Mouse (Mus musculus): ENCODE measurements at regions not wholly inside any gene's neighbourhood (a gene's known extent, or its start where the extent isn't known, plus 50 kb on each side); places are given as distances from the start of the nearest gene placed in this dataset.
A peak's percentile ranks its signal among the peaks of the same experiment; 100 is the strongest.

GRCm38 (mm10) chr7:137930200-137930599, 467.3 kb downstream of the Tcerg1l start:
- Histone ChIP-seq H3K27me3 (replicated peaks; ENCODE audit: control insufficient read depth, insufficient read depth, low read length) (no peaks in the 10 kb centered on the region), H3K4me3 (ENCODE audit: low read depth, low read length) (no peak overlapping the region), H3K4me1 (ENCODE audit: control insufficient read depth, insufficient read depth, low read length) (no peaks in the 10 kb centered on the region), H3K9ac (ENCODE audit: low read length) (no peak overlapping the region), H3K27ac (ENCODE audit: low read depth, low read length) (no peak overlapping the region), H3K4me2 (ENCODE audit: low read length) (no peak overlapping the region), H3K36me3 (ENCODE audit: control insufficient read depth, insufficient read depth, low read length) (no peaks in the 10 kb centered on the region), H3K9me3 (replicated peaks; ENCODE audit: control insufficient read depth, low read length) (no peaks in the 10 kb centered on the region)
- ATAC-seq (no peak), DNase-seq (ENCODE audit: low spot score) (no peak)
- WGBS, result 75% methylated on average over 7 of the region's 7 CpGs

GRCm38 (mm10) chr7:137935896-137936295, 461.6 kb downstream of the Tcerg1l start:
- no peak for ATAC-seq
- H3K27me3 ChIP-seq (replicated peaks; ENCODE audit: control insufficient read depth, insufficient read depth, low read length), result no peaks in the 10 kb centered on the region
- DNase-seq (ENCODE audit: low spot score), result no peak
- H3K9me3 ChIP-seq (replicated peaks; ENCODE audit: control insufficient read depth, low read length), result no peaks in the 10 kb centered on the region
- peaks cover 3% of the 10 kb centered on the region; the same call in 1 of the 2 replicates for H3K4me1 ChIP-seq (ENCODE audit: control insufficient read depth, insufficient read depth, low read length)
- H3K9ac ChIP-seq (ENCODE audit: low read length), result no peak overlapping the region
- H3K36me3 ChIP-seq (ENCODE audit: control insufficient read depth, insufficient read depth, low read length), result no peaks in the 10 kb centered on the region
- H3K4me3 ChIP-seq (ENCODE audit: low read depth, low read length), result no peak overlapping the region
- WGBS, result 59% methylated on average over 3 of the region's 3 CpGs
- no peak overlapping the region for H3K4me2 ChIP-seq (ENCODE audit: low read length)
- no peak overlapping the region for H3K27ac ChIP-seq (ENCODE audit: low read depth, low read length)

GRCm38 (mm10) chr7:137939116-137939515, 458.4 kb downstream of the Tcerg1l start:
- H3K9ac ChIP-seq (ENCODE audit: low read length), result no peak overlapping the region
- ATAC-seq (no peak), DNase-seq (ENCODE audit: low spot score) (no peak)
- no peaks in the 10 kb centered on the region for H3K9me3 ChIP-seq (replicated peaks; ENCODE audit: control insufficient read depth, low read length)
- no peaks in the 10 kb centered on the region for H3K36me3 ChIP-seq (ENCODE audit: control insufficient read depth, insufficient read depth, low read length)
- H3K27ac ChIP-seq (ENCODE audit: low read depth, low read length), result no peak overlapping the region
- 80% methylated on average over 8 of the region's 8 CpGs for WGBS
- H3K4me2 ChIP-seq (ENCODE audit: low read length), result no peak overlapping the region
- no peak overlapping the region for H3K4me3 ChIP-seq (ENCODE audit: low read depth, low read length)
- peaks cover 3% of the 10 kb centered on the region; the same call in 1 of the 2 replicates for H3K4me1 ChIP-seq (ENCODE audit: control insufficient read depth, insufficient read depth, low read length)
- no peaks in the 10 kb centered on the region for H3K27me3 ChIP-seq (replicated peaks; ENCODE audit: control insufficient read depth, insufficient read depth, low read length)

- DNase-seq (ENCODE audit: low spot score) (peak; percentile 29), ATAC-seq (no peak)
- Histone ChIP-seq H3K9me3 (replicated peaks; ENCODE audit: control insufficient read depth, low read length) (no peaks in the 10 kb centered on the region), H3K27me3 (replicated peaks; ENCODE audit: control insufficient read depth, insufficient read depth, low read length) (no peaks in the 10 kb centered on the region), H3K4me2 (ENCODE audit: low read length) (no peak overlapping the region), H3K4me3 (ENCODE audit: low read depth, low read length) (no peak overlapping the region), H3K36me3 (ENCODE audit: control insufficient read depth, insufficient read depth, low read length) (no peaks in the 10 kb centered on the region), H3K9ac (ENCODE audit: low read length) (no peak overlapping the region), H3K27ac (ENCODE audit: low read depth, low read length) (no peak overlapping the region), H3K4me1 (ENCODE audit: control insufficient read depth, insufficient read depth, low read length) (peaks cover 3% of the 10 kb centered on the region; the same call in 1 of the 2 replicates)
- WGBS, result 11% methylated on average over 5 of the region's 5 CpGs
These were observed 457.4 kb downstream of the Tcerg1l start for GRCm38 (mm10) chr7:137940084-137940483.

GRCm38 (mm10) chr7:137944991-137945390, 452.5 kb downstream of the Tcerg1l start:
- Histone ChIP-seq H3K4me1 (ENCODE audit: control insufficient read depth, insufficient read depth, low read length) (peaks cover 3% of the 10 kb centered on the region; the same call in 1 of the 2 replicates), H3K4me3 (ENCODE audit: low read depth, low read length) (no peak overlapping the region), H3K9me3 (replicated peaks; ENCODE audit: control insufficient read depth, low read length) (no peaks in the 10 kb centered on the region), H3K9ac (ENCODE audit: low read length) (no peak overlapping the region), H3K36me3 (ENCODE audit: control insufficient read depth, insufficient read depth, low read length) (no peaks in the 10 kb centered on the region), H3K27ac (ENCODE audit: low read depth, low read length) (no peak overlapping the region), H3K4me2 (ENCODE audit: low read length) (no peak overlapping the region), H3K27me3 (replicated peaks; ENCODE audit: control insufficient read depth, insufficient read depth, low read length) (no peaks in the 10 kb centered on the region)
- WGBS, result 84% methylated on average over 2 of the region's 2 CpGs
- DNase-seq (ENCODE audit: low spot score), result no peak
- ATAC-seq, result no peak

- WGBS, result 15% methylated on average over 5 of the region's 5 CpGs
- H3K4me2 ChIP-seq (ENCODE audit: low read length), result no peak overlapping the region
- no peaks in the 10 kb centered on the region for H3K4me1 ChIP-seq (ENCODE audit: control insufficient read depth, insufficient read depth, low read length)
- no peaks in the 10 kb centered on the region for H3K36me3 ChIP-seq (ENCODE audit: control insufficient read depth, insufficient read depth, low read length)
- H3K9ac ChIP-seq (ENCODE audit: low read length), result no peak overlapping the region
- no peak overlapping the region for H3K4me3 ChIP-seq (ENCODE audit: low read depth, low read length)
- ATAC-seq (no peak), DNase-seq (ENCODE audit: low spot score) (no peak)
- no peaks in the 10 kb centered on the region for H3K9me3 ChIP-seq (replicated peaks; ENCODE audit: control insufficient read depth, low read length)
- H3K27me3 ChIP-seq (replicated peaks; ENCODE audit: control insufficient read depth, insufficient read depth, low read length), result no peaks in the 10 kb centered on the region
- H3K27ac ChIP-seq (ENCODE audit: low read depth, low read length), result no peak overlapping the region
These were observed 450.1 kb downstream of the Tcerg1l start for GRCm38 (mm10) chr7:137947424-137947823.

- no peaks in the 10 kb centered on the region for H3K36me3 ChIP-seq (ENCODE audit: control insufficient read depth, insufficient read depth, low read length)
- H3K27ac ChIP-seq (ENCODE audit: low read depth, low read length), result no peak overlapping the region
- WGBS, result 65% methylated on average over 5 of the region's 5 CpGs
- DNase-seq (ENCODE audit: low spot score) (no peak), ATAC-seq (no peak)
- H3K27me3 ChIP-seq (replicated peaks; ENCODE audit: control insufficient read depth, insufficient read depth, low read length), result no peaks in the 10 kb centered on the region
- no peak overlapping the region for H3K4me2 ChIP-seq (ENCODE audit: low read length)
- H3K9me3 ChIP-seq (replicated peaks; ENCODE audit: control insufficient read depth, low read length), result no peaks in the 10 kb centered on the region
- H3K4me1 ChIP-seq (ENCODE audit: control insufficient read depth, insufficient read depth, low read length), result no peaks in the 10 kb centered on the region
- no peak overlapping the region for H3K9ac ChIP-seq (ENCODE audit: low read length)
- no peak overlapping the region for H3K4me3 ChIP-seq (ENCODE audit: low read depth, low read length)
These were observed 440.2 kb downstream of the Tcerg1l start for GRCm38 (mm10) chr7:137957354-137957753.

- Histone ChIP-seq H3K27me3 (replicated peaks; ENCODE audit: control insufficient read depth, insufficient read depth, low read length) (no peaks in the 10 kb centered on the region), H3K9ac (ENCODE audit: low read length) (no peak overlapping the region), H3K36me3 (ENCODE audit: control insufficient read depth, insufficient read depth, low read length) (no peaks in the 10 kb centered on the region), H3K4me1 (ENCODE audit: control insufficient read depth, insufficient read depth, low read length) (no peaks in the 10 kb centered on the region), H3K4me2 (ENCODE audit: low read length) (no peak overlapping the region), H3K4me3 (ENCODE audit: low read depth, low read length) (no peak overlapping the region), H3K27ac (ENCODE audit: low read depth, low read length) (no peak overlapping the region), H3K9me3 (replicated peaks; ENCODE audit: control insufficient read depth, low read length) (no peaks in the 10 kb centered on the region)
- no peak for ATAC-seq
- no peak for DNase-seq (ENCODE audit: low spot score)
- WGBS, result 71% methylated on average over 5 of the region's 5 CpGs
These were observed 439.7 kb downstream of the Tcerg1l start for GRCm38 (mm10) chr7:137957848-137958247.

GRCm38 (mm10) chr7:137963470-137964095, 433.9 kb downstream of the Tcerg1l start:
- ATAC-seq (no peak), DNase-seq (ENCODE audit: low spot score) (no peak)
- WGBS, result 41% methylated on average over 3 of the region's 3 CpGs
- Histone ChIP-seq H3K4me2 (ENCODE audit: low read length) (no peak overlapping the region), H3K9ac (ENCODE audit: low read length) (no peak overlapping the region), H3K36me3 (ENCODE audit: control insufficient read depth, insufficient read depth, low read length) (no peaks in the 10 kb centered on the region), H3K27ac (ENCODE audit: low read depth, low read length) (no peak overlapping the region), H3K9me3 (replicated peaks; ENCODE audit: control insufficient read depth, low read length) (no peaks in the 10 kb centered on the region), H3K4me3 (ENCODE audit: low read depth, low read length) (no peak overlapping the region), H3K4me1 (ENCODE audit: control insufficient read depth, insufficient read depth, low read length) (no peaks in the 10 kb centered on the region), H3K27me3 (replicated peaks; ENCODE audit: control insufficient read depth, insufficient read depth, low read length) (no peaks in the 10 kb centered on the region)
